Mouse (Mus musculus) heart, embryonic 13.5 days (tissue): Measurements from ENCODE around the gene Sar1a. TPM values are rescaled to one million over a fixed set of nuclear protein-coding genes. Genes with fewer than 3 reads are reported as not detected.

ENCODE experiments used
- ATAC-seq: fragments of 200-750 bp; cut with Nextera tagmentation; 2 replicates; pipeline ENCODE4 v1.8.0; 2017; ENCODE audit warnings: moderate TSS enrichment; ENCODE audit not compliant: insufficient number of reproducible peaks, low FRiP score, low TSS enrichment; ENCODE audit errors: extremely low read depth
- H3K27ac ChIP-seq: fragments of 300-500 bp; sonication (generic); replicated peaks from 2 replicates; pipeline ENCODE4 v1.5.1; 2015; ENCODE audit warnings: moderate library complexity, mild to moderate bottlenecking, inconsistent platforms
- H3K27me3 ChIP-seq: fragments of 300-500 bp; sonication (generic); replicated peaks from 2 replicates; pipeline ENCODE4 v1.6.1; 2015; ENCODE audit warnings: mild to moderate bottlenecking, inconsistent platforms
- H3K36me3 ChIP-seq: fragments of 300-500 bp; sonication (generic); 2 replicates; pipeline ENCODE4 v1.6.1; 2015; ENCODE audit warnings: mild to moderate bottlenecking, inconsistent platforms
- H3K4me1 ChIP-seq: fragments of 300-500 bp; sonication (generic); 2 replicates; pipeline ENCODE4 v1.6.1; 2015; ENCODE audit warnings: inconsistent platforms
- H3K4me2 ChIP-seq: fragments of 300-500 bp; sonication (generic); 2 replicates; pipeline ENCODE4 v1.6.1; 2015; ENCODE audit warnings: inconsistent platforms, mild to moderate bottlenecking, moderate library complexity
- H3K4me3 ChIP-seq: fragments of 300-500 bp; sonication (generic); 2 replicates; pipeline ENCODE4 v1.5.1; 2015; ENCODE audit warnings: moderate library complexity, mild to moderate bottlenecking, inconsistent platforms
- H3K9ac ChIP-seq: fragments of 300-500 bp; sonication (generic); 2 replicates; pipeline ENCODE4 v1.6.1; 2015; ENCODE audit warnings: inconsistent platforms, mild to moderate bottlenecking, moderate library complexity
- H3K9me3 ChIP-seq: fragments of 300-500 bp; sonication (generic); 2 replicates; pipeline ENCODE4 v1.6.1; 2016; ENCODE audit warnings: inconsistent platforms
- WGBS: fragments of 180-500 bp; shearing (Covaris S2); methylation state at CpG from one replicate; pipeline ENCODE4 v1.1.7; 2015; ENCODE audit warnings: mixed read lengths; 5-methylcytosine and 5-hydroxymethylcytosine counted together
- polyA plus RNA-seq: library from polyadenylated mRNA; unstranded; fragments of >200 nt; fragmentation: Nextera tagmentation; extraction: Ambion mirVana; gene quantifications from 2 replicates; pipeline ENCODE4 v1.2.1, GENCODE M21; 2015

The Sar1a gene
- polyA plus RNA-seq, 1 experiment from 2014 or later: 156 TPM

DNA sequence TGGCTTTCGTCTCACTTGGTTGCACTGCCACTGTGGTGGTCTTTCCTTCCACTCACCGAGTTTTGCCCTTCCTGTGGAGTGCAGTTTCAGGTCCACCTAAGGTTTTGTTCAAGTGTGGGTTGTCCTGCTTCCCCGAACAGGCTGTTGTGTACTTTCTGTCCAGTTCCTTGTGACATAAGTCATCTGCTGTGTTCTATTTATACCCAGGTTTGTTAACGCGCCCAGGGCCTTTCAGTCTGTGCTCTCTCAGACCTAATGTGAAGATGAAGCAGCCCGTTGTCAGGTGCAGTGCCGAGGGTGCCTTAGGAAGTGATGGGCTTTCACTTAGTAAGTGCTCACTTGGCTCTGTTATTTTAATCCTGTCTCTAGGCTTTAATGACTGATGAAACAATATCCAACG, 9.3 kb downstream of the Sar1a start:
- H3K27me3 ChIP-seq: no peaks in the 10 kb centered on the region
- no peak overlapping the region for H3K9ac ChIP-seq
- no peak for ATAC-seq
- H3K4me1 ChIP-seq: peaks cover 3% of the 10 kb centered on the region; the same call in 1 of the 2 replicates
- no peak overlapping the region for H3K4me3 ChIP-seq
- H3K36me3 ChIP-seq: peaks cover 94% of the 10 kb centered on the region
- H3K4me2 ChIP-seq: no peak overlapping the region
- WGBS: 67% methylated on average over 8 of the region's 8 CpGs
- H3K9me3 ChIP-seq: no peaks in the 10 kb centered on the region
- H3K27ac ChIP-seq: no peak overlapping the region

DNA sequence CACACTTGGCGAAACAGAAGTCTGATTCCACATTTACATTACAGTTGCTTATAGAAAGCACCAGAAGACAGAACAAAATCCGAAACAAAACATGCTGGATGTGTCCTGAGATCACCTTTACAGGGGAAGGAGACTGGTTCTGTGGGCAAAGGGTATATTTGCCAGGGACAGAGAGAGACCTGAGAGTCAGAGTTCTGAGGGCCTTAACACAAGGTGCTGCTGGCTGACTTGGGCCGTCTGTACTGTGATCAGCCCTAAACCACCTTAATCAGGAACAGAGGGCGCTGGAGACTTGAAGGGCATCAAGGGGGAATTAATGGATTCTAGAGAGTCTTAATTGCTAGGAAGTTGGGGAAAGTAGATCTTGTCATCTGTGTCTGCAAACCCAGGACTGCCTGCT, 13.5 kb downstream of the Sar1a start:
- Histone ChIP-seq H3K27me3 (no peaks in the 10 kb centered on the region), H3K4me3 (no peak overlapping the region), H3K36me3 (peaks cover 68% of the 10 kb centered on the region), H3K9me3 (no peaks in the 10 kb centered on the region), H3K27ac (no peak overlapping the region), H3K4me2 (no peak overlapping the region), H3K9ac (no peak overlapping the region), H3K4me1 (peaks cover 20% of the 10 kb centered on the region)
- no peak for ATAC-seq
- 69% methylated on average over 4 of the region's 4 CpGs for WGBS

DNA sequence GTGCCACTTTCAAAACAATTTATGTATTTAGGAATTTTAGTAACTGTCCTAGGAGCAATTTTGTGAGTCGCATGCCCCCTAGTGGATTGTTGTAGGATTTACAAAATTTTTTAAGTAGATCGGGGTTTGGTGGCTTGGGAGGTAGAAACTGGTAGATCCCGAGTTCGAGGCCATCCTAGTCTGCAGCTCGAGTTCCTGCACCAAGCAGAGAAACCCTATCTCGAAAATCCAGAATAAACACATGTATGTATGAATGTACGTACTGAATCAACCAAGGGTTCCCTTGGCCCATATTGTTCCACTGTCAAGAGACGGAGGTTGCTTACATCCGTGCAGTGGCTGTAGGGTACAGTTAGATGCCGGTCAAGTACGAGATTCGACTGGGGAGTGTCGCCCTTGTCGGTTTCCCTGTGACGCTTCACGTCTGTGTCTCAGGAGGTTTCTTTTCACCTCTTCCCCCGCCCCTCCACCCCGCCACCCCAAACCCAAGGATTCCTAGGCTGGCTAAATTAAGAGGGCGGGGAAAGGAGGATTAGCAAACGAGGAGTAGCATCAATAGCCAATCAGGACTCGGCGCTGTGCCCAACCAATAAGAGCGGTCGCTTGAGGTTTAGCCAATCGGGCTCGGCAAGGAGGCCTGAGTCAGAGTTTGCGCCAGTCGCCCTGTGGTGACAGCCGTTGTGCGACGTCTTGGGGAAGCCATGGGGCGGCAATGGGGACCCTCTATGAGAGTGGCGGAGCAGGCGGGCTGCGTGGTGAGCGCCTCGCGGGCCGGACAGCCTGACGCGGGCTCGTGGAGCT, 15.0 kb downstream of the Sar1a start, which contains the start of gene Tysnd1:
Gene Tysnd1, plus strand, starts transcription at position 645 of the 801 bp plus-strand sequence.
- peak within 1 kb of the TSS; percentile 100 for H3K4me2 ChIP-seq
- peak within 1 kb of the TSS; percentile 88 for H3K9ac ChIP-seq
- under 1% methylated on average over 42 of the region's 42 CpGs for WGBS
- ATAC-seq: peak; percentile 86
- H3K4me1 ChIP-seq: peaks cover 17% of the 10 kb centered on the region
- no peaks in the 10 kb centered on the region for H3K27me3 ChIP-seq
- H3K36me3 ChIP-seq: peaks cover 62% of the 10 kb centered on the region
- no peaks in the 10 kb centered on the region for H3K9me3 ChIP-seq
- H3K4me3 ChIP-seq: peak within 1 kb of the TSS; percentile 98
- peak within 1 kb of the TSS; percentile 50; the same call in 1 of the 2 replicates for H3K27ac ChIP-seq

DNA sequence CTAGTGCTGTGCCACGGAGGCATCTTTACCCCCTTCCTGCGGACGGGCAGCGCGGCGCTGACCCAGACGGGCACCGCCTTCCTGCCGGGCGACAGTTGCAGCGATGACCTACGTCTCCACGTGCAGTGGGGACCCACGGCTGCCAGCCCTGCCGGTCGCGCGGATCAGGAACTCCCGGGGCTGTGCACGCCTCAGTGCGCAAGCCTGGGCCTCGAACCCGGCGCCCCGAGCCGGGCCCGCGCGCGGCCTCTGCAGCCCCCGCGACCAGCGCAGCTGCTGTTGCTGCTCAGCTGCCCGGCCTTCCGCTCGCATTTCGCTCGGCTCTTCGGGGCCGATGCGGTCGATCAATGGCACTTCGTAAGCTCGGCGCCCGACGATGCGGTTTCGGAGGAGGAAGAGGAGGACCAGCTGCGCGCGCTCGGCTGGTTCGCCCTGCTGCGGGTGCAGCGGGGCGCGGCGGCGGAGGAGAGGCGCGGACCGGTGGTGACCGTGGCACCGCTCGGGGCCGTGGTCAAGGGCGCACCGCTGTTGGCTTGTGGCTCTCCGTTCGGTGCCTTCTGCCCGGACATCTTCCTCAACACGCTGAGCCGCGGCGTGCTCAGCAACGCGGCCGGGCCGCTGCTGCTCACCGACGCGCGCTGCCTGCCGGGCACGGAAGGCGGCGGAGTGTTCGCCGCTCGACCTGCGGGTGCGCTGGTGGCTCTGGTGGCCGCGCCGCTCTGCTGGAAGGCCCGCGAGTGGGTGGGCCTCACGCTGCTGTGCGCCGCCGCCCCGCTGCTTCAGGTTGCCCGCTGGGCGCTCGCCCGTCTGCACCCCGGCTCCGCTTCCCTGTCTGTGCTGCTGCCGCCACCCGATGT, 15.8 kb downstream of the Sar1a start:
- ATAC-seq: peak; percentile 15; the same call in 1 of the 2 replicates
- peaks cover 17% of the 10 kb centered on the region for H3K4me1 ChIP-seq
- peak overlapping the region; percentile 50; the same call in 1 of the 2 replicates for H3K27ac ChIP-seq
- WGBS: under 1% methylated on average over 103 of the region's 111 CpGs
- peak overlapping the region; percentile 100 for H3K4me2 ChIP-seq
- peaks cover 56% of the 10 kb centered on the region for H3K36me3 ChIP-seq
- peak overlapping the region; percentile 88 for H3K9ac ChIP-seq
- H3K9me3 ChIP-seq: no peaks in the 10 kb centered on the region
- peak overlapping the region; percentile 98 for H3K4me3 ChIP-seq
- no peaks in the 10 kb centered on the region for H3K27me3 ChIP-seq

DNA sequence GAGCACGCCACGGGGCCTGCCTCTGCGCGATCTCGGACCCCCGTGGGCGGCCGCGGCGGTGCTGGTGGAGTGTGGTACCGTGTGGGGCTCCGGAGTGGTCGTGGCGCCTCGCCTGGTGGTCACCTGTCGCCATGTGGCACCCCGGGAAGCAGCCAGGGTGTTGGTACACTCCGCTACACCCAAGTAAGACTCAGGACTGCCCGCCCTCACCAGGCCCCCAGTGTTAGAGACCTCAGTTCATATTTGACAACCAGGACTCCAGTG, 16.4 kb downstream of the Sar1a start:
- peak overlapping the region; percentile 88 for H3K9ac ChIP-seq
- peak overlapping the region; percentile 98 for H3K4me3 ChIP-seq
- 8% methylated on average over 19 of the region's 19 CpGs for WGBS
- no peaks in the 10 kb centered on the region for H3K9me3 ChIP-seq
- no peak for ATAC-seq
- peaks cover 56% of the 10 kb centered on the region for H3K36me3 ChIP-seq
- H3K4me2 ChIP-seq: peak overlapping the region; percentile 100
- peaks cover 17% of the 10 kb centered on the region for H3K4me1 ChIP-seq
- H3K27ac ChIP-seq: no peak overlapping the region
- no peaks in the 10 kb centered on the region for H3K27me3 ChIP-seq

DNA sequence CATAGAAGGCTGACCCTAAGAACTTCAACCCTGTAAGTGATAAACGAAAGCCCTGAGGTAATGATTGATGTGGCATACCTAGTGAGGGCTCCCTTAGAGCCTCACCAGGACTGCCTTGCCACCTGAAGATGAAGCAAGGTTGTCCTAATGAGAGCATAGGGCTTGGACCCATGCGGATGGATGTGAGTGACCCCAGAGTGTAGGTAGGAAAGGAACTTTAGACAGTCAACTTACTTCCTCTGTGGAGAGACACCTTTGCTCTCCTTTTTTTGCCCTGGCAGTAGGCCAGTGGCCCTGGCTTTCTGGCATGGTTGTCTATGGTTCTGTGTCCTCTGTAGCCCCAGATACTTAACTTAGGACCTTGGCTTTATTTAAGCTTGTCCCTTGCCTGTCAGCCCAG, 16.9 kb downstream of the Sar1a start:
- Histone ChIP-seq H3K9me3 (no peaks in the 10 kb centered on the region), H3K4me1 (peaks cover 17% of the 10 kb centered on the region), H3K9ac (peak overlapping the region; percentile 88), H3K27ac (no peak overlapping the region), H3K4me3 (peak overlapping the region; percentile 98), H3K36me3 (peaks cover 56% of the 10 kb centered on the region), H3K4me2 (peak overlapping the region; percentile 100), H3K27me3 (no peaks in the 10 kb centered on the region)
- 88% methylated on average over 2 of the region's 2 CpGs for WGBS
- ATAC-seq: no peak

DNA sequence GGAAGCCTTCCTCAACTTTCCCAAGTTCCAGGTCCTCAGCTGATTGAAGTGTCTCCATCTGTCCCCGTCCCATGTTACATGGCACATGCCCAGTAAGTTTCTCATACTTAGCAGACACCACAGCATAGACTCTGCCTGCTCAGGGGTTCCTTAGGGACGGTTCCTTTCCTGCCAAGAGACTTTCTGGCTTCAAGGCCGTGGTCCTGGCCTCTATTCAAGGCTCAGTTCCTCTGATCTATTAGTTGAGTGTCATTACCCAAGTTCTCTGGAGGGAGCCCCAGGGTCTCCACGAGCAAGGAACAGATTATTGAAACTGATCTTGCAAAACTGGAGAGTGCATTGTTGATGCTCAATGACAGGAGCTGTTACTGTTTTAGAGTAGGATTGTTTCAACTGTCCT, 24.6 kb downstream of the Sar1a start:
- no peaks in the 10 kb centered on the region for H3K27me3 ChIP-seq
- no peak overlapping the region for H3K9ac ChIP-seq
- H3K4me1 ChIP-seq: peaks cover 4% of the 10 kb centered on the region; the same call in 1 of the 2 replicates
- H3K27ac ChIP-seq: no peak overlapping the region
- H3K4me2 ChIP-seq: no peak overlapping the region
- no peaks in the 10 kb centered on the region for H3K9me3 ChIP-seq
- ATAC-seq: no peak
- WGBS: 73% methylated on average over 4 of the region's 4 CpGs
- H3K36me3 ChIP-seq: peaks cover 42% of the 10 kb centered on the region
- H3K4me3 ChIP-seq: no peak overlapping the region

DNA sequence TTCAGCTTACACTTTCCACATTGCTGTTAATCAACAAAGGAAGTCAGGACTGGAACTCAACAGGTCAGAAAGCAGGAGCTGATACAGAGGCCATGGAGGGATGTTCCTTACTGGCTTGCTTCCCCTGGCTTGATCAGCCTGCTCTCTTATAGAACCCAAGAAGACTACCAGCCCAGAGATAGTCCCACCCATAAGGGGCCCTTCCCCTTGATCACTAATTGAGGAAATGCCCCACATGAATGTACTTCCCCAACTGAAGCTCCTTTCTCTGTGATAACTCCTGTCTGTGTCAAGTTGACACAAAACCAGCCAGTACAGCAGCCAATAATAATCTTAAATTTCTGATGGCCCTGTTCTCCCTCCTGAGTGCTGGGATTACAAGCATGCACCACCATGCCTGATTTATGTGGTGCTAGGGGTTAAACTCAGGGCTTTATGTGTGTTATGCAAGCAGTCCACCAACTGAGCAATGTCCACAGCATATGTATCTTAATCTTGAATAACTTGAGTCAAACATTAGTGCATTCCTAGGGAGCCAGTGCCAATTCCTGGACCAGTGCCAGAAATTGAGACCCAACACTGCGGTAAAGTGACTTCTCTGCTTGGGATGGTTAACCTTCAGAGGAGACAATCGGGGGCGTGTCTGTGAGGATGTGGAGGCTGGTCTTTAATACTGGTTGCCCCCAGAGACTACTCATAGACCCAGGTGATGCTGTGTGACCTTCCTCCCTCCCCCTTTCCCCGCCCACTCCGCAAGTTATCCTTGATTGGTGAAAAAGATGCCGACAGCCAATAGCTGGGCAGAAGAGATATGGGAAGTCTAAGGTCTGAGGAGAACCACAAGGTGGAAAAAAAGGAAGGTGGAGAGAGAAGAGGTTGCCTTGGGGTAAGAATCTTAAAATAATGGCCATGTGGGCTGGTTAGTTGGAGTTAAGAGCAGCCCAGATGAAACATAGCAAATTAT, 26.6 kb downstream of the Sar1a start:
- peaks cover 31% of the 10 kb centered on the region for H3K36me3 ChIP-seq
- 60% methylated on average over 6 of the region's 6 CpGs for WGBS
- peaks cover 4% of the 10 kb centered on the region; the same call in 1 of the 2 replicates for H3K4me1 ChIP-seq
- peaks cover 7% of the 10 kb centered on the region; the same call in 1 of the 2 replicates for H3K27me3 ChIP-seq
- H3K4me3 ChIP-seq: no peak overlapping the region
- no peak overlapping the region for H3K27ac ChIP-seq
- H3K9me3 ChIP-seq: no peaks in the 10 kb centered on the region
- no peak overlapping the region for H3K9ac ChIP-seq
- no peak for ATAC-seq
- no peak overlapping the region for H3K4me2 ChIP-seq

DNA sequence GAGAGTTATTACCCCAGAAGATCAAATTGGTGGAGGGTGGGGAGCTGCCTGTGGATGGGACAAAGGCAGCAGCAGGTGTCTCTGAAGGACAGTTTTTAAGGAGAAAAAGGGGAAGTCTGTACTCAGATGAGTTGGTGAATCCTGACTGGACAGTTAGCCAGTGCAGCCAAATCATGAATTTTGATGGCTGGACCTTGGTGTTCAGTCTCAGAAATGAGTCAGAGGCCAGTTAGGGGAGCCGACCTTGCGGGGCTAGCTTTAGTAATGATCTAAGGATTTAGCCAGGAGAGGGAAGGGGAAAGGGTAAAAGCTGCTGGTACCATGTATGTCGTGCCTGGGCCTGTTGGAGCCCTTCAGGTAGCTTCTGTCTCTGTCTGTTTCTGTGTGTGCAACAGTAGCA, 33.5 kb downstream of the Sar1a start:
- no peak overlapping the region for H3K27ac ChIP-seq
- peaks cover 16% of the 10 kb centered on the region for H3K4me1 ChIP-seq
- H3K4me3 ChIP-seq: no peak overlapping the region
- no peaks in the 10 kb centered on the region for H3K36me3 ChIP-seq
- WGBS: 73% methylated on average over 3 of the region's 3 CpGs
- peaks cover 7% of the 10 kb centered on the region; the same call in 1 of the 2 replicates for H3K27me3 ChIP-seq
- H3K9ac ChIP-seq: no peak overlapping the region
- H3K9me3 ChIP-seq: no peaks in the 10 kb centered on the region
- ATAC-seq: no peak
- H3K4me2 ChIP-seq: no peak overlapping the region

DNA sequence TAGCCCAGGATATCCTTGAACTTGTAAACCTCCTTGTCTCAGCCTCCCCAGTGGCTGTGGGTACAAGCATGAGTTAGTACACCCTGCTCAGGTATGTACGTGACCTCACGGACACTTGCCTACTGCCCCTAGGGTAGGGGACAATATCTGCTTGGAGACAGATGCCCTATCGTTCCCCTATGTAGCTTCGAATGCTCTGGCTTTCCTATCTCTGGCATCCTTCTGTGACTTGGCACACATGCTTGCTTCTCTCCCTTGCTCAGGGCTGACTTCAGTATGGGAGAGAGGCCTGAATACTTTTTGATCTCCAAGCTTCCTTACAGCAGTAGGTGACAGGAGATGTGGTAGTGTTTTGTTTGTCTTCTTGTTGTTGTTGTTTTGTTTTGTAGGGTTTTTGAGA, 34.0 kb downstream of the Sar1a start:
- Histone ChIP-seq H3K36me3 (no peaks in the 10 kb centered on the region), H3K27ac (no peak overlapping the region), H3K4me2 (no peak overlapping the region), H3K27me3 (peaks cover 7% of the 10 kb centered on the region; the same call in 1 of the 2 replicates), H3K4me1 (peaks cover 16% of the 10 kb centered on the region), H3K9me3 (no peaks in the 10 kb centered on the region), H3K9ac (no peak overlapping the region), H3K4me3 (no peak overlapping the region)
- WGBS: 88% methylated on average over 4 of the region's 4 CpGs
- ATAC-seq: no peak
